In genomic region chr4:126113243-126113642, GRCm38 (mm10) we compare ENCODE assay signal across 9 mouse cellular contexts. TPM values are rescaled to one million over a fixed set of nuclear protein-coding genes. Genes with fewer than 3 reads are reported as not detected.
A peak's percentile ranks its signal among the peaks of the same experiment; 100 is the strongest.
DNase-seq lines count a peak whose midpoint lies in the region; ATAC-seq and TF ChIP-seq lines count a peak whose summit lies in the region.
"Had no signal": no experiment of that assay in that cellular context is flagged by ENCODE, and none has a peak within 500 bp of the region (broad histone marks: within the 10 kb centered on the region; RNA-seq: fewer than 3 reads in every experiment).

No protein-coding gene starts in this region.

- DNase-seq in cerebellum, postnatal 4 days (ENCODE audit: low spot score in 2 of 2): no peak
- no peak for DNase-seq in left cerebral cortex, adult 2 months (ENCODE audit: extremely low spot score in 1 of 2, low spot score in 2 of 2)
- no peak for DNase-seq in left cerebral cortex, postnatal 14 days (ENCODE audit: low spot score in 2 of 2)
- DNase-seq in cerebellum, adult 18-20 months: peak; percentile 69 to 76
- DNase-seq in gastrocnemius, postnatal 14 days: peak; percentile 51
- no peak for DNase-seq in MN1 (ENCODE audit: low spot score)
- DNase-seq in frontal cortex, postnatal 25 days (ENCODE audit: low spot score in 2 of 2): no peak

- no peak for TF ChIP-seq CTCF in left cerebral cortex, adult 2 months (IDR thresholded peaks at IDR 0.05)

- peak; percentile 50; the same call in 1 of the 2 replicates for ATAC-seq in cerebellum, adult (ENCODE audit: insufficient number of reproducible peaks, low FRiP score, low TSS enrichment)
- ATAC-seq: forebrain, embryonic 13.5 days had no signal

- no peak overlapping the region for H3K4me3 ChIP-seq in left cerebral cortex, adult 2 months
- H3K4me3 ChIP-seq: forebrain, embryonic 13.5 days had no signal

- intact Hi-C loops in left cerebral cortex, adult 2 months (cut with DNase I): loop anchor here (1.0 kb wide), 1 partner anchor 27 kb away; no protein-coding TSS in a partner anchor
- intact Hi-C loops in left cerebral cortex, postnatal 14 days (cut with DNase I): no loop called here
- intact Hi-C loops in gastrocnemius, postnatal 14 days (cut with DNase I; ENCODE audit: low total_unique reads): no loop called here

- peak overlapping the region; percentile 38 for H3K27ac ChIP-seq in left cerebral cortex, adult 2 months
- H3K27ac ChIP-seq: forebrain, embryonic 13.5 days had no signal

RNA-seq across cellular contexts. Expression of gene Stk40, which starts 9.5 kb away (rescaled TPM):
- 10 to 100 TPM; 39.8 to 56.4 TPM for total RNA-seq in left cerebral cortex, adult 2 months (2021)
- total RNA-seq in left cerebral cortex, postnatal 14 days (2021): 10 to 100 TPM; 26.5 to 28.8 TPM
- 10 to 100 TPM; 25.1 to 41.9 TPM for total RNA-seq in gastrocnemius, postnatal 14 days (2021)

RNA-seq across cellular contexts. Expression of gene Lsm10, which starts 16.8 kb away (rescaled TPM):
- total RNA-seq in left cerebral cortex, adult 2 months (2021): 10 to 100 TPM; 11.3 to 14.4 TPM
- 10 to 100 TPM; 14.7 to 15.4 TPM for total RNA-seq in left cerebral cortex, postnatal 14 days (2021)
- total RNA-seq in gastrocnemius, postnatal 14 days (2021): 1 to 10 TPM; 5.7 to 8.3 TPM

RNA-seq across cellular contexts. Expression of gene Eva1b, which starts 34.3 kb away (rescaled TPM):
- 1 to 10 TPM; 3.1 to 3.8 TPM for total RNA-seq in left cerebral cortex, adult 2 months (2021)
- 1 to 10 TPM; 6.5 to 7.0 TPM for total RNA-seq in left cerebral cortex, postnatal 14 days (2021)
- total RNA-seq in gastrocnemius, postnatal 14 days (2021): 10 to 100 TPM; 16.2 to 16.6 TPM

RNA-seq across cellular contexts. Expression of gene Sh3d21, which starts 50.0 kb away (rescaled TPM):
- 1 to 10 TPM in 1 of 2 experiments, under 1 TPM in 1; 0.86 to 1.1 TPM for total RNA-seq in left cerebral cortex, adult 2 months (2021)
- total RNA-seq in left cerebral cortex, postnatal 14 days (2021): 1 to 10 TPM in 1 of 2 experiments, under 1 TPM in 1; 0.79 to 1.0 TPM
- 1 to 10 TPM; 1.1 to 1.2 TPM for total RNA-seq in gastrocnemius, postnatal 14 days (2021)

RNA-seq across cellular contexts. Expression of gene Oscp1, which starts 54.9 kb away (rescaled TPM):
- total RNA-seq in left cerebral cortex, adult 2 months (2021): 10 to 100 TPM; 49.2 to 57.1 TPM
- total RNA-seq in left cerebral cortex, postnatal 14 days (2021): 10 to 100 TPM; 49.7 to 55.3 TPM
- 1 to 10 TPM; 1.2 to 2.0 TPM for total RNA-seq in gastrocnemius, postnatal 14 days (2021)

Comparison
In these comparisons a context has a peak if more than half of its experiments do, and no peak if none do; other contexts are left out.
1. DNase-seq: peak in cerebellum, adult 18-20 months (2 of 2) and gastrocnemius, postnatal 14 days (single experiment); none in cerebellum, postnatal 4 days (0 of 2), left cerebral cortex, adult 2 months (0 of 2), left cerebral cortex, postnatal 14 days (0 of 2), MN1 (single experiment) and frontal cortex, postnatal 25 days (0 of 2).